Mouse (Mus musculus) forebrain, embryonic 16.5 days (tissue): ENCODE measurements around the gene Grid1. TPM values are rescaled to one million over a fixed set of nuclear protein-coding genes. Genes with fewer than 3 reads are reported as not detected.

Experiments
- ATAC-seq: fragments of 200-750 bp; cut with Nextera tagmentation; 2 replicates; pipeline ENCODE4 v1.8.0; 2017; ENCODE audit warnings: mild to moderate bottlenecking, moderate library complexity
- H3K27ac ChIP-seq: fragments of 300-500 bp; sonication (generic); 2 replicates; pipeline ENCODE4 v1.5.1; 2014; ENCODE audit warnings: low read length, control low read depth
- H3K27me3 ChIP-seq: fragments of 300-500 bp; sonication (generic); replicated peaks from 2 replicates; pipeline ENCODE4 v1.6.1; 2014; ENCODE audit warnings: low read length; ENCODE audit not compliant: control insufficient read depth, insufficient read depth
- H3K36me3 ChIP-seq: fragments of 300-500 bp; sonication (generic); 2 replicates; pipeline ENCODE4 v1.6.1; 2014; ENCODE audit not compliant: control insufficient read depth, insufficient read depth
- H3K4me1 ChIP-seq: fragments of 300-500 bp; sonication (generic); replicated peaks from 2 replicates; pipeline ENCODE4 v1.6.1; 2014; ENCODE audit warnings: low read length; ENCODE audit not compliant: control insufficient read depth, insufficient read depth
- H3K4me2 ChIP-seq: fragments of 300-500 bp; sonication (generic); 2 replicates; pipeline ENCODE4 v1.6.1; 2014; ENCODE audit warnings: mild to moderate bottlenecking, low read length, control low read depth
- H3K4me3 ChIP-seq: fragments of 300-500 bp; sonication (generic); replicated peaks from 2 replicates; pipeline ENCODE4 v1.5.1; 2014; ENCODE audit warnings: mild to moderate bottlenecking, low read length, control low read depth
- H3K9ac ChIP-seq: fragments of 300-500 bp; sonication (generic); replicated peaks from 2 replicates; pipeline ENCODE4 v1.6.1; 2014; ENCODE audit warnings: low read depth, low read length, control low read depth
- H3K9me3 ChIP-seq: fragments of 300-500 bp; sonication (generic); 2 replicates; pipeline ENCODE4 v1.6.1; 2016; ENCODE audit warnings: low read length; ENCODE audit not compliant: control insufficient read depth
- WGBS: fragments of 180-500 bp; shearing (Covaris S2); extraction: QIAGEN DNeasy Blood & Tissue Kit; methylation state at CpG from one replicate; pipeline ENCODE4 v1.1.7; 2014; 5-methylcytosine and 5-hydroxymethylcytosine counted together
- polyA plus RNA-seq: library from polyadenylated mRNA; unstranded; fragments of >200 nt; fragmentation: Nextera tagmentation; extraction: Ambion mirVana; gene quantifications from 2 replicates; pipeline ENCODE4 v1.2.1, GENCODE M21; 2015

Grid1 gene
- polyA plus RNA-seq, 1 experiment from 2014 or later = 4.5 TPM

DNA sequence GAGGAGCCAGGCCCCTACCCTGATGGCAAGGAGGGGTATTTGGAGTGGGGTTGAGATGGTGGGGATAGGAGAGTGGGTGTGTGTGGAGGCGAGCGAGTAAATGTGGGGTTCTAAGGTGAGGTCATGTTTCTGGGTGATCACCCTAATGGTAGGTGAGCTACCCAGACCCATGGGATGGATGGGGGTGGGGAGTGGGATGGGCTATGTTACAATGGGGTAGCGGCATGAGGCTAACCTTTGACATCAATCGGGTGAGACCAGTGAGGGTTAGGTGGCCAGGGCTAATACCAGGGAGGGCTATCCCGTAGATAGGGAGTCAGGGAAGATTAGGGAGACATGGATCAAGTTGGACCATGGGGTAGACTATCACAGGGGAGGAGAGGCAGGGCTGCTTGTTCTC is 27.7 kb downstream of the Grid1 start:
- no peaks in the 10 kb centered on the region for H3K9me3 ChIP-seq
- H3K4me1 ChIP-seq = peaks cover 5% of the 10 kb centered on the region
- no peak overlapping the region for H3K4me2 ChIP-seq
- H3K27me3 ChIP-seq = no peaks in the 10 kb centered on the region
- H3K36me3 ChIP-seq = no peaks in the 10 kb centered on the region
- no peak overlapping the region for H3K27ac ChIP-seq
- H3K9ac ChIP-seq = no peak overlapping the region
- peak; percentile 19; the same call in 1 of the 2 replicates for ATAC-seq
- H3K4me3 ChIP-seq = no peak overlapping the region
- WGBS = 97% methylated on average over 5 of the region's 5 CpGs

- 60% methylated on average over 9 of the region's 9 CpGs for WGBS
- H3K4me3 ChIP-seq = no peak overlapping the region
- no peak overlapping the region for H3K9ac ChIP-seq
- 0 out of 2 replicates have a peak, but pooled peaks cover 2% of the 10 kb centered on the region for H3K4me1 ChIP-seq
- H3K4me2 ChIP-seq = no peak overlapping the region
- no peak for ATAC-seq
- H3K9me3 ChIP-seq = no peaks in the 10 kb centered on the region
- no peaks in the 10 kb centered on the region for H3K36me3 ChIP-seq
- no peak overlapping the region for H3K27ac ChIP-seq
- no peaks in the 10 kb centered on the region for H3K27me3 ChIP-seq
These were observed 41.2 kb downstream of the Grid1 start for GRCm38 (mm10) chr14:34860891-34861780.

DNA sequence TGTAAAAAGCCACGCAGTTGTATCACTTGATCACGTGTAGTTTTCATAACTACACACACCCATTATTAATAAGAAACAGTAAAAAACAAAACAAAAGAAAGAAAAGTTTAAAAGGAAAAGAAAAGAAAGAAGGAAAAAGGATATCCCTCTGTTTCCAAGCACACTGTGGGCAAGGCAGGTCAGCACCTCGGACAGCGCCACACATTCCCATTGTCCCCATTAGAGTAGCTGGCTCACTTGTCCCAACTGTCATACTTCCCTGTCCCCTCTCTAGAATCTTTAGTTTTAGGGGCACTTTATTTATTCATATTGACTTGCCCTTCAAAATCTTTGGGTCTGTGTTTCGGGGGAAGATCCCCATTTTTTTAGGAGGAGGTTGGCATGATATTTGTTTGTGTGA is 47.4 kb downstream of the Grid1 start:
- no peak overlapping the region for H3K9ac ChIP-seq
- ATAC-seq = no peak
- no peaks in the 10 kb centered on the region for H3K9me3 ChIP-seq
- WGBS = 23% methylated on average over 5 of the region's 5 CpGs
- H3K27me3 ChIP-seq = no peaks in the 10 kb centered on the region
- no peak overlapping the region for H3K4me3 ChIP-seq
- H3K27ac ChIP-seq = no peak overlapping the region
- H3K4me2 ChIP-seq = no peak overlapping the region
- H3K36me3 ChIP-seq = no peaks in the 10 kb centered on the region
- H3K4me1 ChIP-seq = no peaks in the 10 kb centered on the region

DNA sequence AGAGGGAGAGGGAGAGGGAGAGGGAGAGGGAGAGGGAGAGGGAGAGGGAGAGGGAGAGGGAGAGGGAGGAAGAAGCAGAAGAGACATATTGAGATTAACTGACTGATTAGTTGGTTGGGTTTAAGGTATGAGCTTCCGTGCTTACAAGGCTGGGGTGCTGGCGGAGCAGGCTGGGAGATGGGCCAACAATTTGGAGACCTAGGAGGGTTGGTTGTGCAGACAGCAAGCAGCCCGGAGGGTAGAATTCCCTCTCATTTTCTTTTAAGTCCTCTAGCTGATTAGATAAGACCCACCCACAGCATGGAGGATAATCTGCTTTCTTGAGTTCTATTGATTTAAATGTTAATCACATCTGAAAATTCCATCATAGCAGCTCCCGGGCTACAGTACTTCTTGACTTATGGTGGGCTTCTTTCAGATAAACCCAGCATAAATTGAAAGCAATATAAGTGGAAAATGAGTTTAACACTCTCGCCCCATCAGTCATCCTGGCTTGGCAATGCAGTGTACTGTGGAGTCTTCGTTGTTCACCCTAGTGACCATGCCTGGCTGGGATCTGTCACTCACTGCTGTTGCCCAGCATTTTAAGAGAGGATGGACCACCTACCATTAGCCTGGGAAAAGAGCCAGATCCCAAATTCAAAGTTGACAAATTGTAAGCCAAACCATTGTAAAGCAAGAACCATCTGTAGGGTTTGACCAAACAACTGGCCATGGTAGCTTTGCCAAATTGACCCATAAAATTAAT is 48.8 kb downstream of the Grid1 start:
- no peak for ATAC-seq
- Histone ChIP-seq H3K4me1 (no peaks in the 10 kb centered on the region), H3K9me3 (no peaks in the 10 kb centered on the region), H3K27ac (no peak overlapping the region), H3K27me3 (no peaks in the 10 kb centered on the region), H3K4me3 (no peak overlapping the region), H3K9ac (no peak overlapping the region), H3K36me3 (no peaks in the 10 kb centered on the region), H3K4me2 (no peak overlapping the region)
- WGBS = 68% methylated on average over 6 of the region's 6 CpGs

- Histone ChIP-seq H3K4me3 (no peak overlapping the region), H3K4me1 (peaks cover 14% of the 10 kb centered on the region), H3K4me2 (no peak overlapping the region), H3K27ac (no peak overlapping the region), H3K36me3 (no peaks in the 10 kb centered on the region), H3K9me3 (no peaks in the 10 kb centered on the region), H3K9ac (no peak overlapping the region), H3K27me3 (no peaks in the 10 kb centered on the region)
- 59% methylated on average over 6 of the region's 6 CpGs for WGBS
- no peak for ATAC-seq
These were observed 60.1 kb downstream of the Grid1 start for GRCm38 (mm10) chr14:34879996-34880395.

- H3K9me3 ChIP-seq = no peaks in the 10 kb centered on the region
- no peak overlapping the region for H3K4me2 ChIP-seq
- peak; percentile 56 for ATAC-seq
- H3K4me1 ChIP-seq = peaks cover 11% of the 10 kb centered on the region
- no peak overlapping the region for H3K27ac ChIP-seq
- 8% methylated on average over 8 of the region's 8 CpGs for WGBS
- H3K9ac ChIP-seq = no peak overlapping the region
- H3K36me3 ChIP-seq = no peaks in the 10 kb centered on the region
- H3K4me3 ChIP-seq = no peak overlapping the region
- no peaks in the 10 kb centered on the region for H3K27me3 ChIP-seq
These were observed 60.8 kb downstream of the Grid1 start for GRCm38 (mm10) chr14:34880431-34881421.

DNA sequence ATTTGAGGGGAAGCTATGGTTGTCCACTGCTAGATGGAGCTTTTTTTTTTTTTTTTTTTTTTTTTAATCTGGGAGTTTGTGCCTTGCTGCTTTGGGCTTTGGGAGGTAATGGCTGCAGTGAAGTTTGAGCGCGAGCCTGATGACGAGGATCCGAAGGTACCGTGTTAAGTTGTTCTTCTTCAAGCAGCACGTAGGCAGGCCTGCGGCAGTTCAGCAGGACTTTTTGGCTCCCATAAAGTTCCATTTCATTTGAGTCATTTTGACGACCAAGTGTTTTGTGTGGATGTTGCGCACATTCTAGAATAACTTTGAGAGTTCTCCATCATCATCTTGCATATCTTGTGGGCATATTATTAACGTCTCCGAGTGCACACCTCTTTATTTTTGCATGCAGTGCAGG is 64.3 kb downstream of the Grid1 start:
- no peak for ATAC-seq
- Histone ChIP-seq H3K27me3 (no peaks in the 10 kb centered on the region), H3K4me1 (peaks cover 11% of the 10 kb centered on the region), H3K27ac (no peak overlapping the region), H3K4me3 (no peak overlapping the region), H3K36me3 (no peaks in the 10 kb centered on the region), H3K9ac (no peak overlapping the region), H3K4me2 (no peak overlapping the region), H3K9me3 (no peaks in the 10 kb centered on the region)
- WGBS = 95% methylated on average over 11 of the region's 11 CpGs

GRCm38 (mm10) chr14:34884611-34885010 is 64.7 kb downstream of the Grid1 start:
- Histone ChIP-seq H3K36me3 (no peaks in the 10 kb centered on the region), H3K9ac (no peak overlapping the region), H3K9me3 (no peaks in the 10 kb centered on the region), H3K27me3 (no peaks in the 10 kb centered on the region), H3K4me1 (peaks cover 11% of the 10 kb centered on the region), H3K4me3 (no peak overlapping the region), H3K27ac (no peak overlapping the region), H3K4me2 (no peak overlapping the region)
- ATAC-seq = no peak
- WGBS = 85% methylated on average over 3 of the region's 3 CpGs
